Mouse (Mus musculus) thymus, postnatal 10 days (tissue): ENCODE data around the gene Pabpc4.

ENCODE experiments used
- DNase-seq, 2 experiments: peaks; one replicate each; pipeline ENCODE4 v3.0.0; 2021; ENCODE audit warnings: low spot score in 2 of 2

Gene Pabpc4

GRCm38 (mm10) chr4:123342091-123342641 lies 80.0 kb downstream of the Pabpc4 start:
- no peak for DNase-seq

DNA sequence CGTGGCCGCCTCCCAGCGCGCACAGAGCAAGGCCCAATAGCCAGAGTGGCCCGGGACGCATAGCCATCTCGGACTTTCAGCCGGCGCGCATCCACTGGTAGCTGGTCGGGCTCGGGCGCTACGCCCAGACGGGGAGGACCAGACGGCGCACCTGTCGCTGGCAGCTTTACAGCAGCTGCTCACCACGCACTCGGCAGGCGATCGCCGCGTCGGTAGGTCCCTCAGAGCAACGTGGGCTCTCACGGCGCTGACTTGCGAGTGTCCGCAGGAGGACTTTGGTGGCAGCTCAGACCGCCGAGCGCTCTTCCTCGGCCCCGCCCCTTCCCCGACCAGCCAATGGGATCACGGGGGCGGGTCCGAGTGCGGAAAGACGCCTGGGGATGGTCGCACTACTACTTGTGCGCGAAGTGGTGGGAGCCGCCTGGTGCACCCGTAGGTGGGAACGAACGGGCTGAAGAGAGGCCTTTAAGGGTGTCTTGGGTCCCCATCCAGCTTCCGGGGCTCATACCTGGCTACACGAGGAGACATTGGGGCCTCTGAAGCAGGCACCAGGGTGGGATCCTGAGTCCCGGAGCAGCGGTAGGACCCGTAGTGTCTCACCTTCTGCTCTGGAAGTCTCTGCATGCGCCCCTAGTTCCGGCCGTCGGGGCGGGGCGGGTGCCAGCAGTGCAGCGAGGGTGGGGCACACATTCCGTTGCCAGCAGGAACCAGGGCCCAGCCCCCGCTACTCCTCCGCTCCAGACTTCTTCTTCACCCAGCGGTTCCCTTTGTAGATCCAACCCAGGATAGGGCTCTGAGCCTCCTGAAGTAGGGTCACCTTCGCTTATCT lies 80.7 kb downstream of the Pabpc4 start, which contains the start of gene Bmp8a:
Gene Bmp8a, minus strand, starts transcription at position 611 of the 829 bp plus-strand sequence.
- DNase-seq = peak; percentile 19 to 49

DNA sequence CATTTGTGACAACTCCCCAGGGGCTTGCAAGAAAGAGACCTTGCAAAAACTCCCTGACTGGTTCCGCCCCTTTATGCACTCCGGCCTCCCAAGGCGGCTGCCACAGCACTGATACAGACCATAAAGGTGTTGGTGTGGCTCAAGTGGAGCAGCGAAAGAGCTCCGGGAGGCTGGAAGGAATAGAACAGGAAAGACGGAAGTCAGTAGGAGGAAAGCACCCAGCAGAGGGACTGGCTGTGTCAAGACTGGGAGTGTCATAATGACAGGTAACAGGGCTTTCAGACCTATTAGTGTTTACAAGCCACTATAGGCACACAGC lies 81.3 kb downstream of the Pabpc4 start:
- DNase-seq = no peak
